Mouse (Mus musculus) urinary bladder, postnatal 25 days (tissue): ENCODE results near the gene Ankrd52.
"Not testable (repeated sequence)": the region's sequence is repeated elsewhere in the genome, so short reads cannot be mapped to it uniquely, and the experiment has no call there.

Experiments used
- DNase-seq: peaks from one replicate; pipeline ENCODE4 v3.0.0; 2022; ENCODE audit warnings: low spot score

Ankrd52 gene

GRCm38 (mm10) chr10:128376455-128377211 is at the start of gene Ankrd52:
Ankrd52 (plus strand) TSS chr10:128377115.
- DNase-seq: peak; percentile 86

DNA sequence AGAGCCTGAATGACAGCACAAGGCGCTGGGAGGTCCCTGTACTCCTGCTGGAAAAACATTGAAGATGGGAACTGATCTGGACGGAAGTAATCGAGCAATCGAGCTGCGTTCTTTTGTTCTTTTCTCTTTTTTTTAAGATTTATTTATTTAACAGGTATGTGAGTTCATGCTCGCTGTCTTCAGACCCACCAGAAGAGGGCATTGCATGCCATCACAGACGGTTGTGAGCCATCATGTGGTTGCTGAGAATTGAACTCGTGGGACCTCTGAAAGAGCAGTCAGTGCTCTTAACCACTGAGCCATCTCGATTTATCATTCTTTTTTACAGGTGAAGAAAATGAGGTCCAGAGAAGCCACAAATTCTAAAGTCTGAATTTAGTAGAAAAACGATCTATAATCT is 49.3 kb upstream of the Ankrd52 start:
- DNase-seq: no peak

DNA sequence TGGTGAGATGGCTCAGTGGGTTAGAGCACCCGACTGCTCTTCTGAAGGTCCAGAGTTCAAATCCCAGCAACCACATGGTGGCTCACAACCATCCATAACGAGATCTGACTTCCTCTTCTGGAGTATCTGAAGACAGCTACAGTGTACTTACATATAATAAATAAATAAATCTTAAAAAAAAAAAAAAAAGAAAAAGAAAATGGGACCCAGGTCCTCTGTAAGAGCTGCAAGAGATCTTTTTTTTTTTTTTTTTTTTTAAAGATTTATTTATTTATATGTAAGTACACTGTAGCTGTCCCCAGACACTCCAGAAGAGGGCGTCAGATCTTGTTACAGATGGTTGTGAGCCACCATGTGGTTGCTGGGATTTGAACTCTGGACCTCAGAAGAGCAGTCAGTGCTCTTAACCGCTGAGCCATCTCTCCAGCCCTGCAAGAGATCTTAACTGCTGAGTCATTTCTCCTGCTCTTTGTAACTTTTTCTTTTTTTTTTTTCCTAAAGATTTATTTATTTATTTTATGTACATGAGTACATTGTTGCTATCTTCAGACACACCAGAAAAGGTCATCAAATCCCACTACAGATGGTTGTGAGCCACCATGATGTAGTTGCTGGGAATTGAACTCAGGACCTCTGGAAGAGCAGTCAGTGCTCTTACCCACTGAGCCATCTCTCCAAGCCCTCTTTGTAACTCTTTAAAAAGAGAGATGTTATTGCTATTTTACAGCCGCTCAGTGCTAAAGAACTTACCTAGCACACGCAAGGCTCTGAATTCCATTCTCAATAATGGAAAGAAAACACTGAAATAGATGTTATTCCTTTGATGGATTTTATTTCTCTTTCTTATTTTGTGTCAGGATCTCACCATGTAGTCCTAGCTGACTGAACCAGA is 44.3 kb upstream of the Ankrd52 start:
- not testable (repeated sequence) for DNase-seq

- peak; percentile 78 for DNase-seq
Observed at GRCm38 (mm10) chr10:128335582-128335981, 41.3 kb upstream of the Ankrd52 start.

- DNase-seq: no peak
Observed at GRCm38 (mm10) chr10:128336195-128336594, 40.7 kb upstream of the Ankrd52 start.

- DNase-seq: no peak
Observed at GRCm38 (mm10) chr10:128336597-128336996, 40.3 kb upstream of the Ankrd52 start.

GRCm38 (mm10) chr10:128337306-128338181 is 39.4 kb upstream of the Ankrd52 start, which contains the start of gene Cs:
Cs (plus strand) TSS chr10:128337734.
- peak; percentile 96 for DNase-seq

DNA sequence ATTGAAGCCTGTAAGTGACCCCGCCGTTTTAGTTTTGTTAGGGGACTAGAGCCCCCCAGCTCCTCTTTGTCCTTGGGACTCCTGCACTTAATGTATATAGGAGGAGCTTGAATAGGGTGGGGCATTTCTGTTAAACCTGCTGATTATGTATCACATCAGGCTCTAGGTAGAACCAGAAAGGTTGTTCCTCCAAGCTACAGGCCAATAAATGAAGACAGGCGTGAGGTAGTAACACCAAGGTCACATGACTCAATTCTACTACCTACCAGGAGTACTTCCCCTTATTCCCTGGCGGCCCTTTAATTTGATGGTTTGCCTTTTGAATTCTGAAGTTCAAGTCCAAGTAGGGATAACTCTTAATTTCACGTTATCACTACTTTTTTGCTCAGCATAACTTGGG is 38.5 kb upstream of the Ankrd52 start:
- no peak for DNase-seq

GRCm38 (mm10) chr10:128338948-128339347 is 38.0 kb upstream of the Ankrd52 start:
- no peak for DNase-seq

- no peak for DNase-seq
Observed at GRCm38 (mm10) chr10:128340257-128340656, 36.7 kb upstream of the Ankrd52 start.

- no peak for DNase-seq
Observed at GRCm38 (mm10) chr10:128343436-128343835, 33.5 kb upstream of the Ankrd52 start.

DNA sequence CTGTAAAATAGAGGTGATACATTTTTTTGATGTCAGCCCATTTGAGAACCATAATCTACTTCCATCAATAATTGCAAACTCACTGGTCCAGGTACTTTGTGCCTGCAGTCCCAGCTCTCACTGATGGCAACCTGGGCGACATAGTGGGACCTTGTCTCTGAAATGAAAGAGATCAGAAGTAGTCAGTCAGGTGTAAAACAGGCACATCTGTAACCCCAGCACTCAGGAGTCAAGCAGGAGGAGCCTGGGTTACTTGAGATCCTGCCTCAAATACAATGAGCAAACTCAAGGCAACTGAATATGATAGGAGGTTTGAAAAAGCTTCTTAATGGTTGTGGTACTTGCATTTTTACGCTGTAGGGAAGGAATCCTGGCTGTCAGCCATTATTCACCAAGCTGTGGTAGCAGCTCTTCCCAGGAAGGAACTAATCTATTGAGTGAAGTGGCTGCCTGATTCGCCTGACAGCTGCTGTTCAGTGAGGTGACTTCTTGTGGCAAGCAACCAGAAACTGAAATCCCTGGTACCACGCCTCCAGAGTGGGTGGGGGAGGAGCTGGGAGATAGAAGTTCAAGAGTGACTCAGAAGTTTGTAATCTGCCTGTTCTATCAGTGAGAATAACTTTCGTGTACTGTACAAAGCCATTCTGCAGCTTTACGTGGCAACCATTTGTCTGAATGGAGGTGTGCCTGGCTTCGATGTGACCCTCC is 32.2 kb upstream of the Ankrd52 start:
- peak; percentile 63 for DNase-seq

GRCm38 (mm10) chr10:128347541-128347940 is 29.4 kb upstream of the Ankrd52 start:
- no peak for DNase-seq

DNA sequence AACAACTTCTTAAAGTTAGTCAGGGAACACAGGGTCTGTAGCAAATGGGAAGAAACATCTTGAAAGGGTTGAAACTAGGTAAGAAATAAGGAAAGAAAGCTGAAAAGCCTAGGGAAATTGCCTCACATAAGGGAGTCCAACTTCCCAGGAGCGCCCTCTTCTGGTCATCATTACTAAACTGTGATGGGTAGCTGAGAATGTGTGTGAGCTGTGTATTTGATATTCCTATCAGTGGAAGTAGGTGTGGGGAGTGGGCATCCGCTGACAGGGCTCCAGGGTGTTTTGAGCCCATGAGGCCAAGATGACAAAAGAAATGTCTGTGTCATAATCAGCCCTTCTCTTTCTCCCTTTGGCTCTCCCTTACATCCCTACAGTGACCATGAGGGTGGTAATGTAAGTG is 18.1 kb upstream of the Ankrd52 start:
- DNase-seq: peak; percentile 53

DNA sequence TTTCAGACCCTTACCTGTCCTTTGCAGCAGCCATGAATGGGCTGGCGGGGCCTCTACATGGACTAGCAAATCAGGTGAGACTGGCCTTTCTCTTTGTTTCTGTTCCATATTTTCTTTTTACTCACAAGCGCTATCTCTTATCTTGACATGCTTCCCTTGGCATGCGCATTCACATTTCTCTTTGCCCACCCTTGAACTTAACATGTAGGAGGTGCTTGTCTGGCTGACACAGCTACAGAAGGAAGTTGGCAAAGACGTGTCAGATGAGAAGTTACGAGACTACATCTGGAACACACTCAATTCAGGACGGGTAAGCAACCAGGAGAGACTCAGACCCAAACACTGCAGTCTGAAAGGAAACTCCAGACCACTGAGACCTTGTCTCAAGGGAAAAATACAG is 17.7 kb upstream of the Ankrd52 start:
- DNase-seq: no peak

GRCm38 (mm10) chr10:128361836-128362235 is 15.1 kb upstream of the Ankrd52 start:
- no peak for DNase-seq

DNA sequence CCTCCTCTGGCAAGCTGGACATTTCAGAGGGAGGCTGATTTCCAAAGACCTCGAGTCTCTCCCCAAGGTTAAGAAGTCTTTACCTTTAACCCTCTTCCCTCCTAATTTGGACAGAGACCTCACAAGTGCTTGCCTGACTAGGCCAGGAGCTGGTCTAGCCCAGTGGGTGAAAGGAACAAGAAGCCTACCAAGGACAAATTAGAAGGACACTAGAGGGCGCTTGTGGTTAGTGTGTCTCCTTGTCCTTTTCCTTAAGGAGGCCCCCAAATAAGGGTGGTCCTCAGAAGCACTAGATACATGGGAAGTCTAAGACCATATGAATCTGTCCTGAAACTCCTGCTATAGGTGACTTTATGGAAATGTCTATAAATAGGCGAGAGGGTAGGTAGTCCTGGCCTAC is 14.3 kb upstream of the Ankrd52 start:
- no peak for DNase-seq

GRCm38 (mm10) chr10:128367899-128368401 is 9.0 kb upstream of the Ankrd52 start:
- DNase-seq: no peak

DNA sequence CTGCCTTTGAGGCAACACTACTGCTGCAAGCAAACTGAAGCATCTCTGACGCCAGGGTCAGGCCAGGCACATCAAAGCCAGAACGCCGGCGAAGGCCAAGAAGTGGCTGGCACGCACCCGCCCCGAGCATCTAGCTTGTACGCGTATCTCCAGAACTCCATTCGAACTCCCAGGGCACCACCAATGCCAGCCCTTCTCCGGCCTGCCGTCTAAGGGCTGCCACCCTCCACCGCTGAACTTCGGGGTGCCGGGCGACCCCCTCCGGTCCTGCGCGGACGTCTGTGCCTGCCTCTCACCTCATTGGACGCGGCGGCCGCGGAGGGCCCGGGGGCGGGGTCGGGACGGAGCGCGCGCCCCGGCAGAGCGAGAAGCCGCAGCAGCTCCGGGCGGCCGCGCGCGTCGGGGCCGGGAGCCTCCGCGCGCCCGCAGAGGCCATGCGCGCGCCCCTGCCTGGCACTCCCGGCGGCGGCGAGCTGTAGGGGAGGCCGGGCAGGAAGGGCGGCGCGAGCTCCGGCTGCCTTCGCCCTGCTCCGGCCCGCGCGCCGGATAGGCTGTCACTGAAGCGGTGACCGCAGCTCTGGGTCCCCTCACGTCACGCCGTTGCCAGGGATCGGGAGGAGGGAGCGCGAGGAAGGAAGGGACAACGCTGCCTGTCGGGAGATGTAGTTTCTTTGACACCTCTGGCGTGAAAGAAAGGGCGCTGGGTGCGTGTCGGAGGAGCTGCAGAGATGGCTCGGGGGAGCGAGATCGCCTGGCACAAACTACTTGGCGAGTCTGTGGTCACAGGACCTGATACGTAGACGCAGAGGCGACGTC is 8.3 kb upstream of the Ankrd52 start, which contains the start of gene Coq10a:
TSS of gene Coq10a (minus strand) at position 596 of the 816 bp plus-strand sequence.
- peak; percentile 81 for DNase-seq

DNA sequence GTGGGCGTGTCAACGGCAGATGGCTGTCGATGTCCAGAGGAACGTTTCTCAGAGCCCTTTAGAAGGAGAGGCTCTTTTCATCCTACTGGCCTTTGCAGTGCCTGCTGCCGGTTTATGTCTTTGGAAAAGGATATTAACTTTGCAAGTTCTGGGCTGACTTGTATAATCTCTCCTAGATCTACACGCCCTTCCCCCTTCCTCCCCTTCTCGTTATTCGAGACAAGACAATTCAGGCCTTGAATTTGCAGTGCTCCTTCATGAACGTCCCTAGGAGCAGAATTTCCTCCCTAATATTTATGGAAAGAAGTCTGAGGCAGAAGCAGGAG is 7.7 kb upstream of the Ankrd52 start:
- DNase-seq: no peak
